Mouse (Mus musculus) retina, postnatal 1 day (tissue): ENCODE measurements around the gene Btbd1.

Source experiments
- DNase-seq: peaks from one replicate; pipeline ENCODE4 v3.0.0-alpha.2; 2012

Gene Btbd1

GRCm38 (mm10) chr7:81829379-81829894 lies at the start of gene Btbd1:
Btbd1 (minus strand) TSS chr7:81829431.
- DNase-seq = peak; percentile 94

GRCm38 (mm10) chr7:81875372-81875771 lies 46.1 kb upstream of the Btbd1 start:
- no peak for DNase-seq

DNA sequence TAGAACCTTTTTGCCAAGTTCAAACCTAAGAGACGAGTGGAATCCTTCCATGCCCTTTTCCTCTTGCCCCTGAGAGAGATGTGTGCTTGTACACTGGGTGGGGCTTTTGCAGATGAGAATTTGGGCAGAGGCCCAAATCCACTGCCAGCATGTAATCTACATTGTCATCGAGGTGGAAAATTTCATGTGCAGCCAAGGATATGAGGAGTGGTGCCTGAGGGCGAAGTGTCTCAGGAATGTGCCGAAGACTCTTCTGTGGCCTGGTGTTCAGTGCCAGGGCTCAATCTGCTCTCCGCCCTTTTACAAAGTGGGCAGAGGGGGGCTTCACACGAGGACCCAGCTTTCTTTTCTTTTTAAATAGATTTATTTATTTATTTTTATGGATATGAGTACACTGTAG lies 45.4 kb upstream of the Btbd1 start:
- DNase-seq = peak; percentile 60

DNA sequence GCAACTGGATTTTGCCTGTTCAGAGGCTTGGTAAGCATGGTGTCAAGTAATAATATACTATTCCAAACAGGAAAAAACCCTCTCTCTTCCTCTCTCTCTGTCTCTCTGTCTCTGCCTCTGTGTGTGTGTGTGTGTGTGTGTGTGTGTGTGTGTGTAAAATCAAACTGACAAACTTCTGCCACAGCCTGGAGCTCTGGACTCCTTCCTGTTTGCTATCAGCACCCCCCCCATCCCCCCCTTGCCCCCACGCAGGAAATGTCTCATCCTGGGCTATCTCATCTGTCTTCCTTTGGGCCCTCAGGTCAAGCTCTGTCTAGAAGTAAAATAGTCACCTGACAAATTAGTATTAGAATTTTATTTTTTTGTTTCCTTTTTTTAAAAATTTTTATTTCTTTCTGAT lies 44.6 kb upstream of the Btbd1 start:
- DNase-seq = no peak

DNA sequence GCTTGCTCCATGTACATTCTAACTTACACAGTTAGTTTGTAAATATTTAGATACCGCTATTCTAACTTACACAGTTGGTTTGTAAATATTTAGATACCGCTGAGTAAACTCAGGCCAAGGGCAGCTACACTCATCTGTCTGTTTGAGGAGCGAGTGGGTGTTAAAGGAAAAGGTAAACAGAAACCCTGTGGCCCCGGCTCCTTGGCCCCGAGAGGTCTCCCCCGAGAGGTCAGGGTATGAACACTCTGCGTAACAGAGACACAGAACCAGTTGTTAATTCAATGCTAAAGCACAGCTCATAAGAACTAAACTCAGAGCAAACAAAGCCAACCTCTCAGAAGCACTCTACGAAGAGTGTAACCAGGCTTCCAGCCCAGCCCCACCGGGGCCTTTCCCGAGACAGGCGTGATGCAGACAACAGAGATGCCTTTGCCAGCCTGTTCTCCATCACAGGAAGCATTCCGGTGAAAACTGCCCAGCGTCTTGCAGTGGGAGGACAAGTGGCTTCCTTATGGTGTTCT lies 43.3 kb upstream of the Btbd1 start:
- no peak for DNase-seq

- peak; percentile 81 for DNase-seq
Observed at GRCm38 (mm10) chr7:81868158-81868557, 38.9 kb upstream of the Btbd1 start.

- DNase-seq = no peak
Observed at GRCm38 (mm10) chr7:81867231-81867930, 38.1 kb upstream of the Btbd1 start.

DNA sequence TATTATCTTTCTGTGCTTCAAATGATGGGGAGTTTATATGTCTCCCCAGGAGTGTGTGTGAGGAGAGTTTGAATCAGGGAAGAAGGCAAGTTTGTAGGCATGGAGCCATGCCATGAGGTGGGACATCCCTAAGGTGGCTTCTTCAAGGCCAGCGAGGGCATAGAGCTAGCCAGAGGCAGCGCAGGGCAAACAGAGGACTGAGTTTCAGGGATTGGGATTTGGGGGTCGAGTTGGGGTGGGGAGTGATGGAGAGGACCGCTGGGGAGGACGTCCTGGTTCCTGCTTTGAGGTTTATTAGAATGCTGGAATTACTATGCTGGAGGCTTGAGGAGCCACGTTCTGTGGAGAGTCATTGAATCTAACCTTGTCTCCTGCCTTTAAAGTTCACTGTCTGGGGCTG lies 36.7 kb upstream of the Btbd1 start:
- DNase-seq = no peak

DNA sequence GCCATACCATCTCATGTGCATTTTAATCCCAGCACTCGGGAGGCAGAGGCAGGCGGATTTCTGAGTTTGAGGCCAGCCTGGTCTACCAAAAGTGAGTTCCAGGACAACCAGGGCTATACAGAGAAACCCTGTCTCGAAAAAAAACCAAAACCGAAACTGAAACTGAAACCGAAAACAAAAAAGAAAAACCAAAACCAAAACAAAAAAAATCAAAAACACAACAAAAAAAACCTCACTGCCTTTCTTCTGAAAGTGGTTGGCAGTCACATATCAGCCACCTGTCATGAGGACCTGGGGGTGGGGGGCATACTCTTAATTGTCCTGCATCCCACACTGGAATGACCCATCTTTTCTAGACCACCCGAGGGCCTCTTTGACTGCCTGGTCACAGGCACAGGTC lies 35.3 kb upstream of the Btbd1 start:
- no peak for DNase-seq

GRCm38 (mm10) chr7:81862587-81863583 lies 33.7 kb upstream of the Btbd1 start:
- DNase-seq = no peak

DNA sequence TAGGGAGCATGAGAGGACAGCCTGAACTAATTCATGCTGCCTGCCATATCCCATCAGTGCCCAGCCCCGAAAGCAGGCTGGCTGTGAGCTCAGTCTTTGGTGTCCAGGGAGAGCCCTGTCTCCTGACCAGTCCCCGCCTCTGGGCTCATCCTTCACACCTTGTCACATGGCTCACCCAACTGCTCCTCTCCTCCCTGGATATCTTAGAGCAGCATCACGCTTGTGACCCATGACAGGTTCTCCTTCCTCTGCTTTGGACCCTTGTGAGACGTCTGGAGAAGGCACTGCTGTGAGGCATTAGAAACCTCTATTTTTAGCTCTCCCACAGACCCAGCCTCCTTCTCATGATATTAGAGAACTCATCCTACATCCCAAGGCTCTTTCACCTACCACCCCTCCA lies 32.7 kb upstream of the Btbd1 start:
- peak; percentile 36 for DNase-seq

DNA sequence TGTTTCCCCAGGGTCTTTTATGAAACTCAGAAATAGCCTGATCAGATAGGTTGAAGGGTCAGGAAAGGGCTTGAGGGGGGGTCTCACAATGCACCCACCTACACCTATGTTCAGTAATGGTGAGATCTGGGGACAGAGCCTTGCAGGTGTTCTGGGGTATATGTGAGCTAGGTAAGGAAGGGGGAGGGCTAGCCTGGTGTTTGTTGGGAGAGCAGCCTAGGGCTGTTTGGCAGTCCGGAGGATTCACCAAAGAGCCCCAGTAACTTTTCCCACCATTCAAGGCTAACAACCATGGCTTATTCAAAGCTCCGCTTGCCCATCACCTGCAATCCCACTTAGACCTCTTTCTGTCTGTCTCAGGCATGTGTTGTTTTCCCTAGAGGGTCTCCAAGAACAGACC lies 32.2 kb upstream of the Btbd1 start:
- no peak for DNase-seq

DNA sequence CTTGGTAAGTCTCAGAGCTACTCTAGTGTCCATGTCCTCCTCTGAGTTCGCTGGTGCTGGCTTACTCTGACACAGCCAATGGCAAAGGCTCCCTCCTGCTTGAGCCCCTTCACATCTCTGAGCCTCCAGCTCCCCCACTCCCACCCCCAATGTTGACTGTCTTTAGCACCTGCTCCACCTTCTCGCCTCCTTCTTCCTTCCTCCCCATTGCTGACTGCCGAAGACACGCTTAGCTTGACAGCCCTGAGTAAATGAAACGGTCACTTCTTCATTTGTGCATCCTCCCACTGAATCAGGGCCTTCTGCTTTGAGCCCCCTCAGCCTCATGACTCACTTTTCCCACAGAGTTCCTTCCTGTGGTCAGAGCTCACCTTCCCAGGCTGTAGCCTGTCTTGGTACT lies 31.8 kb upstream of the Btbd1 start:
- no peak for DNase-seq

DNA sequence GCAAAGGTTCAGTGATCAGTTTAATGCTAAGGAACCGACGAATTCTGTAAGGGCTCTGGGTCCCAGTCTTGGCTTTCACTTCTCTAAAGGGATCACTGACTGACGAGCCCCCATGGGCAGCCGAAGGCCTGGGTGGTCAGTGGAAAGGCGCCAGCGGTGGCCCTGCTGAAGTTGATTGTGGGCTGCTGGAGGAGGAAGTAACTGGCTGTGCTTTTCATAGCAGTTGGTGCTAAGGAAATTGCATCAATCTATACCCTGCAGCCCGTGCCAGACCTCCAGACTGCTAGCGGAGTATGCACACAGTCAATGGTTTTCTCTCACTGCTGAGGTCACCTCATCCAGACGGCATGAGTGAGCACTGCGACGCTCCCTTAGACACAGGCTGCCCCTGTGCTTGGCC lies 30.8 kb upstream of the Btbd1 start:
- no peak for DNase-seq

- peak; percentile 79 for DNase-seq
Observed at GRCm38 (mm10) chr7:81858968-81859721, 29.9 kb upstream of the Btbd1 start, which contains the start of gene Tm6sf1. Tm6sf1 (plus strand) TSS chr7:81859001.

- DNase-seq = peak; percentile 59
Observed at GRCm38 (mm10) chr7:81858236-81858635, 29.0 kb upstream of the Btbd1 start.

DNA sequence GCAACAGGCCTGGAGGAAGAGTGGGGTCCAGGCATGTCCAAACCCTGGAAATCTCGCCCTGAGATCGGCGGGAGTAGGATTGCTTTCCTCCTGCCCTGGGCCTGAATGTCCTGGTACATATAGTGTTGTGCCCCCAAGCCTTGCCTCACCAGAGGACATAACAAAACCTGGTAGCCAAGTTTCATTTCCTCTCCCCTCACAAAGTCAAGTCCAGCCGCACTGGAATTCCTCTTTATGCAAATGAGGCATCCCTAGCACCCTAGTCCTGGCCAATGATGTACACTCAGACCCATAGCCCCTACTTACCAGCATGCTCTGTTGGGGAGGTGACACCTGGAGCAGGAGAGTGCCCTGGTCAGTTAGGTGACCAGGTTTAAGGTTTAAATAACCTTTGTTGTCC lies 27.0 kb upstream of the Btbd1 start:
- DNase-seq = no peak

DNA sequence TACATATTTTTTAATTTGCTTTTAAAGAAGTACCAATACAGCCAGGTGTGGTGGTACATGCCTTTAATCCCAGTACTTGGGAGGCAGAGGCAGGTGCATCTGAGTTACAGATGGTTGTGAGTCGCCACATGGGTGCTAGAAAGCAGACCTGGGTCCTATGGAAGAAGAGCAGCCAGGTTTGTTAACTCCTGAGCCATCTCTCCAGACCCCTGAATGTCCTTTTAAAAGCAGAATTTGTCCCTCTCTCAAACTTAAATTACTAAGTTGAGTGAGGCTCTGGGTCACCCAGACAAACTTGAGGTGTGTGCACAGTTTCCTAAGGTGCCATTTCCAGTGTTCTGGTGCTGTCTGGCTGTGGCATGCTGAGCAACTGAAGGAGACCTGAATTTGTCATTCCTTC lies 26.5 kb upstream of the Btbd1 start, which contains the start of gene Gm10160:
TSS of gene Gm10160 (minus strand) at position 101 of the 400 bp plus-strand sequence.
- DNase-seq = no peak

- DNase-seq = no peak
Observed at GRCm38 (mm10) chr7:81854568-81855307, 25.5 kb upstream of the Btbd1 start.

DNA sequence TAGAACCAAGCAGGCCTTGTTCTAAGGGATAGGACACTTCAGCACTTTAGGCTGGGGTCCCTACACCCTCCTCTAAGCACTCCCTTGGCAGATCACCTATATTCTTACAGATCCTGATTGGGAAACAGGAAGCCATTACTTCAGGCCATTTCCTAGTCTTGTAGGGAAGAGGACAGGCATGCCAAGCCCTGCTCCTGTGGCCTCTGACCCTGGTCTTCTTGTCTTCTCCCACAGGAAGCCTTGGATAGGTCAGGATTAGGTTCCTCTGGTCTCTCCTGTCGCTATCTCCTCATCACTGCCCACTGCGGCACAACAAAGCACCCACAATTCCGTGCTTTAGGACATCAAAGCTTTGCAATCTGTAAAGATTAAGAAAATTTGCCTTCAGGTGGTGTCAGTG lies 22.5 kb upstream of the Btbd1 start:
- DNase-seq = no peak

DNA sequence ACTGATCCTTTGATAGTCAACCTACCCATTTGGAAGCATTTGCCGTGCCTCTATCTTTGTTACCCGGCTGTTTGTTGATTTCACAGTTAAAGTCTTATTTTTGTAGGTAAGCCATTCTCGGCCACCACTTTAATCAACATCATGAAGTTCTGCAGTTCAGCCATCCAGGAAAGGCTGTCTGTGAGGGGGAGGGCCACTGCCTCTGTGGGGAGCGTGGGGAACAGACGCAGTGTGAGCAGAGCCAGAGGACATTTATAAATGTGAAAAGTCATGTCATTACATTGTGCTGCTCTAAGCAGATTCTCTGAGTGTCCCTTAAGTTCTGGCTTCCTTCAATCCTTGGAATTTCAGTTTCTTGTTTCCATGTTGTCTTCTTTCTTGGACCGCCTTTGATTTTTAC lies 20.9 kb upstream of the Btbd1 start:
- no peak for DNase-seq

DNA sequence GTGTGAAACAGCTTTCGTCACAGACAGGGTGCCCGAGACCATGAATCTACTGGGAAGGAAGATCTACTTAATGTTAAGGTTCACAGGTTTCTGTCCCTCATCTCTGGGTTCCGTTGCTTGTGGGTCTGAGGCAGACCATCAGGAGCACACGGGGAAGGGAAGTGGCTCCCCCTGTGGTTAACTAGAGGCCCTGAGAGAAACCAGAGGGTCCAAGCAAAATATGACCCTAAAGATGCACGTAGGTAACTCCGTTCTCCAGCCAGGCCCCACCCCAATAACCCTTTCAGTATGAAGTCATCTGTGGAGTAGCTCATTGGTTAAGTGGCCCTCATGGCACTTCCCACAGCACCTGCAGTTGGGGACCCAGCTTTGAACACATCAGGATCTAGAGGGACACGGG lies 20.4 kb upstream of the Btbd1 start:
- no peak for DNase-seq
